Mouse (Mus musculus) embryonic fibroblast, embryonic 13.5 days (primary cell): Measurements from ENCODE around the gene Hist1h3e.

Source experiments
- CTCF ChIP-seq: IDR thresholded peaks from 2 replicates; pipeline ENCODE4 v1.5.1; 2011; ENCODE audit warnings: mild to moderate bottlenecking, control low read depth, low read length, moderate library complexity, borderline replicate concordance; ENCODE audit not compliant: insufficient read depth
- POLR2A ChIP-seq: IDR thresholded peaks from 2 replicates; pipeline ENCODE4 v1.6.1; 2011; ENCODE audit warnings: low read depth, mild to moderate bottlenecking, control low read depth, low read length, moderate library complexity

- TF ChIP-seq CTCF (no peak), POLR2A (no peak)
These were observed 33.0 kb upstream of the Hist1h3e start for GRCm38 (mm10) chr13:23595185-23595584.
